Comparison of ENCODE assay signal across 9 mouse cellular contexts in the genomic region with DNA sequence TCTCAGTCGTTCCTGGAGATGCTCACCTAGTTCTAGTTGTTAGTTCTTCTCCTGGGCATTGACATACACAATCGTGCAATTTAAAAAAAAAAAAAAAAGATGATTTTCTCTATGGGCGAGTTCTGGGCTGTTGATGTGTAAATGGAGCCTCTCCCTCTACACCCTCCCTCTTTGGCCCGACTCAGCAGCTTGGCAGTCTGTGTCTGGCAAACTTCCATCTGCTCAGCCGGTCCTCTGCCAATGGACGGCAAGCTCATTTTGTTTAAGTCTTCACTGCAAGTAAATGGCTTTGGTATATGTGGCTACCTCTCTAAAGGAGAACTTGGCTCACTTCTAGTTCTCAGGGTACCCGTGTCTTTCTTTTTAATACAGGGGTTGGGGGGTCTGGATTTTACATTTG. TPM values are rescaled to one million over a fixed set of nuclear protein-coding genes. Genes with fewer than 3 reads are reported as not detected.
A peak's percentile ranks its signal among the peaks of the same experiment; 100 is the strongest.
DNase-seq lines count a peak whose midpoint lies in the region; ATAC-seq lines count a peak whose summit lies in the region.
"Had no signal": no experiment of that assay in that cellular context is flagged by ENCODE, and none has a peak within 500 bp of the region (broad histone marks: within the 10 kb centered on the region; RNA-seq: fewer than 3 reads in every experiment).

No protein-coding gene starts in this region.

- no peak overlapping the region for H3K27ac ChIP-seq in heart, embryonic 10.5 days
- H3K27ac ChIP-seq in forebrain, embryonic 16.5 days (ENCODE audit: low read length), result no peak overlapping the region
- H3K27ac ChIP-seq: limb, embryonic 15.5 days had no signal

- H3K36me3 ChIP-seq in heart, embryonic 10.5 days, result 0 out of 2 replicates have a peak, but pooled peaks cover 2% of the 10 kb centered on the region
- H3K36me3 ChIP-seq in forebrain, embryonic 16.5 days (ENCODE audit: control insufficient read depth, insufficient read depth), result no peaks in the 10 kb centered on the region
- H3K36me3 ChIP-seq: limb, embryonic 15.5 days had no signal

- H3K4me2 ChIP-seq in forebrain, embryonic 16.5 days (ENCODE audit: low read length), result no peak overlapping the region
- H3K4me2 ChIP-seq: limb, embryonic 15.5 days had no signal

- 73% methylated on average over 7 of the region's 7 CpGs for WGBS in heart, embryonic 10.5 days
- WGBS in forebrain, embryonic 16.5 days, result 20% methylated on average over 7 of the region's 7 CpGs

- H3K4me1 ChIP-seq in heart, embryonic 10.5 days, result peaks cover 12% of the 10 kb centered on the region; the same call in 1 of the 2 replicates
- peaks cover 18% of the 10 kb centered on the region for H3K4me1 ChIP-seq in forebrain, embryonic 16.5 days (replicated peaks; ENCODE audit: control insufficient read depth, insufficient read depth, low read length)

- H3K9ac ChIP-seq in forebrain, embryonic 16.5 days (replicated peaks; ENCODE audit: low read depth, low read length), result no peak overlapping the region
- H3K9ac ChIP-seq: limb, embryonic 15.5 days had no signal

- H3K4me3 ChIP-seq in heart, embryonic 10.5 days, result no peak overlapping the region
- no peak overlapping the region for H3K4me3 ChIP-seq in forebrain, embryonic 16.5 days (replicated peaks; ENCODE audit: low read length)
- H3K4me3 ChIP-seq: limb, embryonic 15.5 days had no signal

- ATAC-seq in forebrain, embryonic 16.5 days, result peak; percentile 83

- DNase-seq in heart, adult 18-20 months, result peak; percentile 84
- no peak for DNase-seq in heart, embryonic 10.5 days (ENCODE audit: low spot score)
- DNase-seq in NIH3T3 (ENCODE audit: low read depth), result peak; percentile 76
- DNase-seq in kidney, postnatal 10 days, result peak; percentile 78
- peak; percentile 85 for DNase-seq in lung, postnatal 10 days
- DNase-seq in spleen, postnatal 10 days (ENCODE audit: low spot score in 2 of 2), result no peak
- no peak for DNase-seq in thymus, postnatal 0 days (ENCODE audit: low spot score)

- no peaks in the 10 kb centered on the region for H3K9me3 ChIP-seq in heart, embryonic 10.5 days
- no peaks in the 10 kb centered on the region for H3K9me3 ChIP-seq in forebrain, embryonic 16.5 days (ENCODE audit: control insufficient read depth, low read length)
- H3K9me3 ChIP-seq: limb, embryonic 15.5 days had no signal

- H3K27me3 ChIP-seq in heart, embryonic 10.5 days (ENCODE audit: insufficient read depth, poor library complexity, severe bottlenecking), result no peaks in the 10 kb centered on the region; the same call in 1 of the 2 replicates
- H3K27me3 ChIP-seq in forebrain, embryonic 16.5 days (replicated peaks; ENCODE audit: control insufficient read depth, insufficient read depth, low read length), result no peaks in the 10 kb centered on the region
- H3K27me3 ChIP-seq: limb, embryonic 15.5 days had no signal

RNA-seq across cellular contexts. Expression of a gene that starts 4.7 kb away (rescaled TPM):
- 10 to 100 TPM; 22.3 to 24.2 TPM for total RNA-seq in heart, adult 18-20 months (2021)
- 23.3 and 24.9 TPM in 2 replicates for polyA plus RNA-seq in heart, embryonic 10.5 days (2016; fragmentation: Nextera tagmentation; extraction: Ambion mirVana)
- polyA plus RNA-seq in forebrain, embryonic 16.5 days (2015; fragmentation: Nextera tagmentation; extraction: Ambion mirVana), result 32.8 and 38.7 TPM in 2 replicates
- polyA plus RNA-seq in thymus, postnatal 0 days (2015; fragmentation: Nextera tagmentation; extraction: Ambion mirVana), result 97.2 and 99.2 TPM in 2 replicates

RNA-seq across cellular contexts. Expression of a gene that starts 47.5 kb away (rescaled TPM):
- 1 to 10 TPM; 7.4 to 8.8 TPM for total RNA-seq in heart, adult 18-20 months (2021)
- polyA plus RNA-seq in heart, embryonic 10.5 days (2016; fragmentation: Nextera tagmentation; extraction: Ambion mirVana), result 3.9 and 4.2 TPM in 2 replicates
- 133 and 143 TPM in 2 replicates for polyA plus RNA-seq in forebrain, embryonic 16.5 days (2015; fragmentation: Nextera tagmentation; extraction: Ambion mirVana)
- polyA plus RNA-seq in thymus, postnatal 0 days (2015; fragmentation: Nextera tagmentation; extraction: Ambion mirVana), result 1.9 and 2.0 TPM in 2 replicates

RNA-seq across cellular contexts. Expression of a gene that starts 55.7 kb away (rescaled TPM):
- total RNA-seq in heart, adult 18-20 months (2021), result 10 to 100 TPM; 51.7 to 54.1 TPM
- 37.2 and 41.0 TPM in 2 replicates for polyA plus RNA-seq in heart, embryonic 10.5 days (2016; fragmentation: Nextera tagmentation; extraction: Ambion mirVana)
- polyA plus RNA-seq in forebrain, embryonic 16.5 days (2015; fragmentation: Nextera tagmentation; extraction: Ambion mirVana), result 30.5 and 35.1 TPM in 2 replicates
- 21.0 and 23.2 TPM in 2 replicates for polyA plus RNA-seq in thymus, postnatal 0 days (2015; fragmentation: Nextera tagmentation; extraction: Ambion mirVana)

RNA-seq across cellular contexts. Expression of a gene that starts 55.7 kb away (rescaled TPM):
- total RNA-seq in heart, adult 18-20 months (2021), result 10 to 100 TPM; 48.4 to 52.1 TPM
- polyA plus RNA-seq in heart, embryonic 10.5 days (2016; fragmentation: Nextera tagmentation; extraction: Ambion mirVana), result 45.5 and 51.0 TPM in 2 replicates
- polyA plus RNA-seq in forebrain, embryonic 16.5 days (2015; fragmentation: Nextera tagmentation; extraction: Ambion mirVana), result 37.4 and 40.7 TPM in 2 replicates
- 83.9 and 91.3 TPM in 2 replicates for polyA plus RNA-seq in thymus, postnatal 0 days (2015; fragmentation: Nextera tagmentation; extraction: Ambion mirVana)

Comparison
In these comparisons a context has a peak if more than half of its experiments do, and no peak if none do; other contexts are left out.
1. DNase-seq: peak in heart, adult 18-20 months (2 of 2), NIH3T3 (single experiment), kidney, postnatal 10 days (single experiment) and lung, postnatal 10 days (single experiment); none in heart, embryonic 10.5 days (single experiment), spleen, postnatal 10 days (0 of 2) and thymus, postnatal 0 days (single experiment).
2. RNA of a gene that starts 47.5 kb away (polyA plus RNA-seq): 133 to 143 TPM in forebrain, embryonic 16.5 days; 3.9 to 4.2 TPM in heart, embryonic 10.5 days and 1.9 to 2.0 TPM in thymus, postnatal 0 days; every median in the first group is over 10 times any median in the second.